Mouse (Mus musculus) heart, adult 2 months (tissue): ENCODE results near the gene Plekha6.

Experiments
- CTCF ChIP-seq: fragments of 200-600 bp; IDR thresholded peaks from 2 replicates; pipeline ENCODE4 v1.8.1; 2022; ENCODE audit warnings: antibody characterized with exemption, mild to moderate bottlenecking, moderate library complexity
- POLR2A ChIP-seq: fragments of 200-500 bp; IDR thresholded peaks from 2 replicates; pipeline ENCODE4 v1.6.1; 2011; ENCODE audit warnings: mild to moderate bottlenecking, low read depth, low read length, control low read depth; ENCODE audit not compliant: insufficient read depth

DNA sequence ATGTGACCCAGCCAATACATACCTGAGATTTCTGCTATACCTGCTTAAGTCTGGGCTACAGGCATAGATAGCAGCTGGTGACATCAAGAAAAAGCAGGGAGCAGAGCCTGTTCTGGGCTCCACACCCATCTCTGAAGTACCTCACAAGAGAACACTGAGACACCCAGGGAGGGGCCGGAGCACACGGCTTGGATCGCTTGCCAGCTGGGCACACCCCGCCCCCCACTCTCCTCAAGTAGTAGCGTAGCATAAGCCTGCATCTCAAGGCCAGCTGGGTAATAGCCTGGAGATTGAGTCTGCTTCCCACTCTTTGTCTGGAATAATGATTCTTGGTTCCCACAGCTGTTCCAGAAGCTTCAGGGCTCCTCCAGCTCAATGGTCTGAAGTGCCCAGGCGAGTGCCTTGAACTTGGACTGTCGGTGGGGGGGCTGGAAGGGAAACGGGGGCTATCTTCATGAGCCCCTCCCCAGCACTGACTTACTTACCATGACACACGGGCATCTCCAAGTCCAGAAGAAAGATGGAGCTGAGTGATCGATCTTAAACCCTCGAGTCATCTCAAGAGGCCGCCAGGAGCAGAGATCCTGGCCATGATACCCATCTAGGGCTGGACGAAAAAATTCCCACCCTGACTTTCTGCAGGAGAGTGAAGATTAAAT is 157.4 kb downstream of the Plekha6 start, which contains the start of gene Kiss1:
- TF ChIP-seq POLR2A, result no peak
- TF ChIP-seq CTCF, result no peak
